Mouse (Mus musculus) olfactory bulb, adult 2 months (tissue): ENCODE measurements around the gene Iars.

Experiments used
- CTCF ChIP-seq: fragments of 200-500 bp; IDR thresholded peaks from 2 replicates; pipeline ENCODE4 v1.5.1; 2012; ENCODE audit warnings: low read depth, mild to moderate bottlenecking, low read length, moderate library complexity; ENCODE audit not compliant: insufficient read depth
- POLR2A ChIP-seq: fragments of 200-500 bp; IDR thresholded peaks from 2 replicates; pipeline ENCODE4 v1.6.1; 2012; ENCODE audit warnings: mild to moderate bottlenecking, low read depth, low read length, moderate library complexity; ENCODE audit not compliant: insufficient read depth

- TF ChIP-seq POLR2A (no peak), CTCF (no peak)
Observed at GRCm38 (mm10) chr13:49766269-49766668, 84.4 kb downstream of the Iars start.
